Mouse (Mus musculus) megakaryocyte, embryonic 14.5 days (primary cell): ENCODE data around the gene Pcdh9. TPM values are rescaled to one million over a fixed set of nuclear protein-coding genes. Genes with fewer than 3 reads are reported as not detected.

ENCODE experiments used
- H3K27me3 ChIP-seq: replicated peaks from 2 replicates; pipeline ENCODE3; 2012; ENCODE audit warnings: inconsistent platforms
- H3K36me3 ChIP-seq: replicated peaks from 2 replicates; pipeline ENCODE3; 2012; ENCODE audit warnings: low read length, inconsistent platforms, mixed read lengths
- H3K4me1 ChIP-seq: 2 replicates; pipeline ENCODE4 v1.6.1; 2012; ENCODE audit warnings: inconsistent platforms
- H3K4me3 ChIP-seq: replicated peaks from 2 replicates; pipeline ENCODE3; 2012; ENCODE audit warnings: moderate library complexity, mild to moderate bottlenecking, inconsistent platforms
- H3K9me3 ChIP-seq: 2 replicates; pipeline ENCODE4 v1.6.1; 2012; ENCODE audit warnings: inconsistent platforms
- FLI1 ChIP-seq: IDR thresholded peaks from 2 replicates; pipeline ENCODE4 v1.6.1; 2012; ENCODE audit warnings: low read length, inconsistent platforms, mixed read lengths
- GATA1 ChIP-seq: IDR thresholded peaks from 3 replicates; pipeline ENCODE4 v1.6.1; 2012; ENCODE audit warnings: mixed read lengths, low read length, inconsistent platforms, borderline replicate concordance
- polyA plus RNA-seq: library from polyadenylated mRNA; stranded (reverse); fragments of >175 nt; gene quantifications from 2 replicates; pipeline ENCODE4 v1.2.3, GENCODE M21; 2012; ENCODE audit warnings: low replicate concordance; ENCODE audit not compliant: insufficient read depth

The Pcdh9 gene
- polyA plus RNA-seq, 1 experiment, result not detected

GRCm38 (mm10) chr14:93818845-93819244, 71.6 kb downstream of the Pcdh9 start:
- Histone ChIP-seq H3K4me1 (no peaks in the 10 kb centered on the region), H3K4me3 (no peak overlapping the region), H3K36me3 (no peaks in the 10 kb centered on the region), H3K27me3 (no peaks in the 10 kb centered on the region), H3K9me3 (no peaks in the 10 kb centered on the region)
- no peak for TF ChIP-seq FLI1
- TF ChIP-seq GATA1, result no peak

DNA sequence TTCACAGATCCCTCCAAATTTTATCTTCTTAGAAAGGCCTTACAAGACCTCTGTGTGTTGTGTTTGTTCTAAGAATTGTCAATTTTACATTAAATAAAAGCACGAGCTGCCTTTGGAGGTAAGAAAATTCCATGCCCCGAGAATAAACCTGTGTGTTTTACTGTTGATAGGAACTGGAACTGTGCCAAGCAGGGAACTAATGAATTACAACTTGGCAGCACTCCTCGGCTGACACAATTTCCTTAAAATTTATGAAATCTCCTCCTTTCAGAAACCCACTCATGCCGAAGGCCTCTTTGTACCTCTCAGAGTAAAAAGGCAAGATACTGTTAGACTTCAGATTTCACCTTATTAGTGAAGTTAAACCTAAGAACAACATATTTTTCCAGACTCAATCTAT, 72.9 kb downstream of the Pcdh9 start:
- Histone ChIP-seq H3K27me3 (no peaks in the 10 kb centered on the region), H3K4me1 (no peaks in the 10 kb centered on the region), H3K4me3 (no peak overlapping the region), H3K36me3 (no peaks in the 10 kb centered on the region), H3K9me3 (no peaks in the 10 kb centered on the region)
- TF ChIP-seq FLI1, result no peak
- no peak for TF ChIP-seq GATA1

DNA sequence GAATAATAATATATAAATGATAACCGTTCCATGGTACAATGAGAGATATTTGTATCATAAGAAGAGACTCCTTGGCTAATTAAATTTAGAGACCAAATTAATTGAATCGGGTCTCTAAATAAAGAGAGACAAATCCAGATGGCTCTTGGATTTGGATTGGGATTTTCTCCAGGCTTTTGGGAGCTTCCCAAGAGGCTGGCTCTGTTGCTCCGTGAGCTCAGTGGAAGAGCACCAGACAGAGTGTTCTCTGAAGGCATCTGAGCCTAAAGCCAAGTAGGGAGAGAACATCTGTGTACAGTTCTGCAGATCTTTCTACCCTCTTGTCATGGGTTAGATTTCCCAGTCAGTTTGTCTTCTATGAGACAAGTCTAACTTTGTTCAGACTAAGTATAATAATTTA, 95.9 kb downstream of the Pcdh9 start:
- no peak for TF ChIP-seq FLI1
- TF ChIP-seq GATA1, result no peak
- Histone ChIP-seq H3K36me3 (no peaks in the 10 kb centered on the region), H3K4me3 (no peak overlapping the region), H3K9me3 (no peaks in the 10 kb centered on the region), H3K4me1 (no peaks in the 10 kb centered on the region), H3K27me3 (no peaks in the 10 kb centered on the region)

DNA sequence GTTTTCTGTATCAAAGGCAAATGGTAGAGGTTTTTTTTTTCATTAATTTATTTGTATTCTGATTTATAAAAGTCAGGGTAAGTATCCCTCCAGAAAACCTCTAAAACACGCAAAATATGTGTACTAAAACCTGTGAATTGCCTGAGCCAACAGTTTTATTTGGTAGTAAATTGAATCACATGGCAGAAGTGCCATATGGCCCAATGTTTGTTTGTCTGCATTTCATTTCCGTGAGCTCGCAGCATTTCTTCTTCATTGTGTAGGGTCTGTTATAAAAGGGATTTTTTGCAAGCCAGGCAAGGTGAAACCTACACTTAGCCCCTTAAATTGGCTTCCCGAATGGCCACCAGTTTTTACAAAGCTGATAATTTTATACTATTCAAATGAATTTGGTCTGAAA, 104.2 kb downstream of the Pcdh9 start:
- Histone ChIP-seq H3K27me3 (no peaks in the 10 kb centered on the region), H3K4me3 (no peak overlapping the region), H3K36me3 (no peaks in the 10 kb centered on the region), H3K9me3 (no peaks in the 10 kb centered on the region), H3K4me1 (no peaks in the 10 kb centered on the region)
- TF ChIP-seq FLI1, result no peak
- no peak for TF ChIP-seq GATA1

DNA sequence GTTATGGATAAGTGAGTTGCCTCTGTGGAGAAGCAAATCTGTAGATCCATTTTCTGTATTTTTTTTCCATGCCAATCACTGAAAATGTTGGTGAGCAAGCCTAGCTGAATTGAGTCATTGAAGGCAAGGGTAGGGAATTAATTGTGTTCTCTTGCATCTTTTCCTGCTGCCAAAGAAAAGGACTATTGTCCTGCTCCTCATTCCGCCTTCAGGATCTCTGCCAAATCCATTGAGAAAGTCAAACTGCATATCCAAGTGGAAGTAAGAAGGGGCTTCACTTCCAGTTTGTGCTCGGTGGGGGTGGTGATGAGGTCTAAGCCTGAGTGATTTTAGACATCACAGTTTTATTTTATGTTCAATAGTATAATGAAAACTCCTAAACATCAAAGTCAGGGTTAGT, 105.4 kb downstream of the Pcdh9 start:
- TF ChIP-seq GATA1 (no peak), FLI1 (no peak)
- Histone ChIP-seq H3K9me3 (no peaks in the 10 kb centered on the region), H3K4me1 (no peaks in the 10 kb centered on the region), H3K4me3 (no peak overlapping the region), H3K27me3 (no peaks in the 10 kb centered on the region), H3K36me3 (no peaks in the 10 kb centered on the region)

- Histone ChIP-seq H3K36me3 (no peaks in the 10 kb centered on the region), H3K9me3 (no peaks in the 10 kb centered on the region), H3K27me3 (no peaks in the 10 kb centered on the region), H3K4me3 (no peak overlapping the region), H3K4me1 (no peaks in the 10 kb centered on the region)
- no peak for TF ChIP-seq GATA1
- no peak for TF ChIP-seq FLI1
These were observed 127.6 kb downstream of the Pcdh9 start for GRCm38 (mm10) chr14:93762855-93763254.

DNA sequence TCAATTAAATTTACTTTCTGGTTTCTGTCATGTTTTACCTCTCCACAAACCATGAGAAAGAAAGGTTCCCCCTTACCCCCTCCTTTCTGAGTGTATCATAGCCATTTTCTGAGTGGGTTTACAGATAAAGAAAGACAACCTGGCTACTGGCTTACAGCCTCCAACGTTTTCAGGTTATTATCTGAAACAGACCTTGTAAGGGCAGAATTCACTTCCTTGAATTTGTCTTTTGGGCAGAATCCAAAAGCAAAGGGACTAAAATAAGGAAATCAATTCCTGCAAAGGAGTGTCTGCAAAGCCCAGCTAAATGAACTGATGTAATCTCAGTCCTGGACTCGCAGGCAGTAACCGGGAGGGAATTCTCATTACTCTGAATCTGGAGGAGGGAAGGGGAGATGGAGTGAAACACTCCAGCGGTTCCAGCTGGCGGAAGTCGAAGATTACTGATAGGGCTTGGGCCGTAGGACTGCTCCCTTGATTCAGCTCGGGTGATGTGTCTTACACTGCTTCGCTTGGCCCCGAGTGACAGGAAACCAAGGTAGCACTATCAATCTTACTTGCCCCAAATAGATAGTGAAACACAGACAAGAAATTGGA, 156.3 kb downstream of the Pcdh9 start:
- TF ChIP-seq GATA1, result no peak
- no peak for TF ChIP-seq FLI1
- Histone ChIP-seq H3K36me3 (no peaks in the 10 kb centered on the region), H3K9me3 (no peaks in the 10 kb centered on the region), H3K4me3 (no peak overlapping the region), H3K27me3 (no peaks in the 10 kb centered on the region), H3K4me1 (no peaks in the 10 kb centered on the region)

- TF ChIP-seq FLI1 (no peak), GATA1 (no peak)
- H3K9me3 ChIP-seq, result no peaks in the 10 kb centered on the region
- no peaks in the 10 kb centered on the region for H3K27me3 ChIP-seq
- no peaks in the 10 kb centered on the region for H3K4me1 ChIP-seq
- no peaks in the 10 kb centered on the region for H3K36me3 ChIP-seq
- no peak overlapping the region for H3K4me3 ChIP-seq
These were observed 164.7 kb downstream of the Pcdh9 start for GRCm38 (mm10) chr14:93725798-93726197.

DNA sequence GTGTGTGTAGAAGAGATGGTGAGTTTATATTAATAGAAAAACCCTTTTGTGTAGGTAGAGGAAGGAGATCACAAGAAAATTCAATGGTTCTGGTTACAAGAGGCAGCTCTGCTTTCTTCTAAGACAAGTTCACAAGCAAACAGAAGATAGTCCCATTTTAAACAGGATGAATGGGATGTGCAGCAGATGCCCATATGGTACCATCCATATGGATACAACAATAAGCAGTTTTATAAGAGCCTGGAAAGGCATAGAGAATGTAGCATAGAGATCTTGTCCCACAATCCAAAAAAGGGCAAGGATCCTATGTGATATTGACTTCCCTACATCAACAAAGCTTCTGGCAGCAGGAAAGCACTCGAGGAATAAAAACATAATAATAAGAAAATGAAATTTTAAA, 171.3 kb downstream of the Pcdh9 start:
- Histone ChIP-seq H3K4me1 (no peaks in the 10 kb centered on the region), H3K27me3 (no peaks in the 10 kb centered on the region), H3K36me3 (no peaks in the 10 kb centered on the region), H3K4me3 (no peak overlapping the region), H3K9me3 (no peaks in the 10 kb centered on the region)
- TF ChIP-seq FLI1 (no peak), GATA1 (no peak)

DNA sequence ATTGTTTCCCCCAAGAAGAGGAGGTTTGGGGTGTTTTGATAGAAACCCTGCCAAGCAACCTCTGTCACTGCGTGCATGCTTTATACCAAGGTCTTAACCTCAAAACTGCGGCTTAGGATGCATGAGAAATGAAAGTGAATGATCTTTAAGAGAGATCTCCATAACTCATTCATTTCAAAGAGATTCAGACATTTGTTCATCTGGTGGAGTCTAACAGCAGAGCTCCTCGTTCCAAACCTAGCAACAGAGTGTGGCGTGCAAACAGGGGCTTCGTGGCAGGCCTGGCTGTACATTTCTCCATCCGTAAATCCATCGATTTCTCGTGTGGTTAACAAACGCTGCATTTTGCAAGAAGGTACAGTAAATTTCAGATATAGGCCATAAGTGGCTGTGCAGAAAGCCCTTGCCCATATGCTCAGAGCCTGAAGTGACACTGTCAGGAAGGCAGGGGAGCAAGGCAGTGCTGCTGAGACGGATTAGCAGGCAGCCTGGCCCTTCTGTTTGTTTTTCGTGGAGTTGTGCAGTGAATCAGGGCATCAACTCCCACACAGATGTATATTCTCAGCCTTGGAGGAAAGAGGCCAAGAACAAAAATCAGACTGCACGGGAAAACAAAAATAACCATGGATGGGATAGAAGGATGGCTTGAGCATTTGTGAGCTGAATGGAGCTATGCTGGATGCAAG, 177.1 kb downstream of the Pcdh9 start:
- TF ChIP-seq GATA1 (no peak), FLI1 (no peak)
- Histone ChIP-seq H3K9me3 (peaks cover 4% of the 10 kb centered on the region; the same call in 1 of the 2 replicates), H3K27me3 (no peaks in the 10 kb centered on the region), H3K4me1 (no peaks in the 10 kb centered on the region), H3K4me3 (no peak overlapping the region), H3K36me3 (no peaks in the 10 kb centered on the region)
